ENCODE assay signal across 9 mouse cellular contexts in the genomic region with DNA sequence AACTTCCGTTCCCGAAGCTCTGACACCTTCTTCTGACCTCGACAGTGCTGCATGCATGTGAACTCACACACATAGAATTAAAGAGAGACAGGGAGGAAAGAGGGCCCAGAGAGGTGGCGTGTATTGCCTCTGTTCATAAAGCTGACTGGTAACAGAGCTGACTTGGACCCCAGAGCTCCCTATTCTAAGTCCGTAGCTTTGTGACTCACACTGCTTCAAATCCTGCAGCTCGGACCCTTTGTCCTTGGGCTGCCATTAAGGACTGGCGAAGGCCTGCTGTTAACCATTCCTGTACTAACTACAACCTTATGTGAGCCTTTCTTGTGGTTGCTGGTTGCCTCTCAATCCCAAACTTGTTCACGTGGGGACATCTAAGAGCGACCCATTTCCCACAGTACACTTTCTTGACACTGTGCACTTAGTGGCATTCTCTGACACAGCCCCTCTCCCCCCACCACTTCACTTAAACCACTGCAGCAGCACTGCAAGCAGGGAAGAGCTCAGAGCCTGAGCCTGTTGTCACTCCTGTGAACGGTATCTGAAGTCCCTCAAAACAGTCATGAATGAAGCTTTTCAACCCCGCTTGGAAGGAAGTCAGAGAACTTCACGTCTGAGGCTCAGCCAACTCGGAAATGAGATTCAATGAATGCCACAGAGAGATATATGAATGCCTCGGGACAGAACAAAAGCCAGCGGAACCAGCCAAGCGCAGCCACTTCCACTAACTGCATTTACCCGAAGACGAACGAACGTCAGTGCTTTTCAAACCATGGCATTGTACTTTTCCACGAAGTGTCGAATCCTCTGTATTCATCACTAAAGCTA. TPM values are rescaled to one million over a fixed set of nuclear protein-coding genes. Genes with fewer than 3 reads are reported as not detected.
A peak's percentile ranks its signal among the peaks of the same experiment; 100 is the strongest.
DNase-seq lines count a peak whose midpoint lies in the region; ATAC-seq and TF ChIP-seq lines count a peak whose summit lies in the region.
"Had no signal": no experiment of that assay in that cellular context is flagged by ENCODE, and none has a peak within 500 bp of the region (broad histone marks: within the 10 kb centered on the region; RNA-seq: fewer than 3 reads in every experiment).

No protein-coding gene starts in this region.

- H3K36me3 ChIP-seq in kidney, postnatal 0 days (ENCODE audit: insufficient read depth, low read length): no peaks in the 10 kb centered on the region
- no peaks in the 10 kb centered on the region for H3K36me3 ChIP-seq in kidney, embryonic 14.5 days (ENCODE audit: control insufficient read depth, insufficient read depth, low read length)
- no peaks in the 10 kb centered on the region for H3K36me3 ChIP-seq in embryonic facial prominence, embryonic 10.5 days (replicated peaks)
- no peaks in the 10 kb centered on the region for H3K36me3 ChIP-seq in forebrain, embryonic 14.5 days (ENCODE audit: control insufficient read depth, insufficient read depth, low read length)
- no peaks in the 10 kb centered on the region for H3K36me3 ChIP-seq in midbrain, embryonic 15.5 days (replicated peaks)

- H3K9ac ChIP-seq in kidney, postnatal 0 days (ENCODE audit: low read depth, low read length): no peak overlapping the region
- no peak overlapping the region for H3K9ac ChIP-seq in kidney, embryonic 14.5 days (ENCODE audit: low read depth, low read length)
- H3K9ac ChIP-seq in forebrain, embryonic 14.5 days (ENCODE audit: low read length): no peak overlapping the region; the same call in 1 of the 2 replicates
- H3K9ac ChIP-seq in midbrain, embryonic 15.5 days: no peak overlapping the region
- H3K9ac ChIP-seq: lung, embryonic 14.5 days had no signal

- WGBS in kidney, postnatal 0 days: 54% methylated on average over 22 of the region's 22 CpGs
- WGBS in kidney, embryonic 14.5 days: 61% methylated on average over 22 of the region's 22 CpGs
- WGBS in embryonic facial prominence, embryonic 10.5 days: 58% methylated on average over 22 of the region's 22 CpGs
- WGBS in forebrain, embryonic 14.5 days: 22% methylated on average over 22 of the region's 22 CpGs
- WGBS in midbrain, embryonic 15.5 days: 26% methylated on average over 22 of the region's 22 CpGs

- no peaks in the 10 kb centered on the region for H3K9me3 ChIP-seq in kidney, postnatal 0 days (replicated peaks; ENCODE audit: low read length)
- no peaks in the 10 kb centered on the region for H3K9me3 ChIP-seq in kidney, embryonic 14.5 days (ENCODE audit: control insufficient read depth, low read length)
- H3K9me3 ChIP-seq in embryonic facial prominence, embryonic 10.5 days: no peaks in the 10 kb centered on the region
- H3K9me3 ChIP-seq in forebrain, embryonic 14.5 days (replicated peaks; ENCODE audit: control insufficient read depth, low read length): no peaks in the 10 kb centered on the region
- H3K9me3 ChIP-seq in midbrain, embryonic 15.5 days: no peaks in the 10 kb centered on the region

- 0 out of 2 replicates have a peak, but pooled peaks cover 8% of the 10 kb centered on the region for H3K4me1 ChIP-seq in kidney, postnatal 0 days (replicated peaks; ENCODE audit: insufficient read depth, low read length)
- peaks cover 13% of the 10 kb centered on the region for H3K4me1 ChIP-seq in kidney, embryonic 14.5 days (ENCODE audit: control insufficient read depth, insufficient read depth, low read length)
- peaks cover 26% of the 10 kb centered on the region for H3K4me1 ChIP-seq in embryonic facial prominence, embryonic 10.5 days
- H3K4me1 ChIP-seq in forebrain, embryonic 14.5 days (ENCODE audit: control insufficient read depth, insufficient read depth, low read length): peaks cover 9% of the 10 kb centered on the region
- H3K4me1 ChIP-seq in midbrain, embryonic 15.5 days: peaks cover 24% of the 10 kb centered on the region

- ATAC-seq in kidney, postnatal 0 days (replicated peaks; ENCODE audit: low FRiP score, low read depth): no peak
- ATAC-seq in kidney, embryonic 14.5 days (ENCODE audit: low FRiP score, low TSS enrichment): no peak
- ATAC-seq in forebrain, embryonic 14.5 days: no peak
- ATAC-seq in midbrain, embryonic 15.5 days (replicated peaks): 0 out of 2 replicates have a peak, but pooled peaks have one; percentile 24

- DNase-seq in kidney, postnatal 0 days (ENCODE audit: low spot score): peak; percentile 31
- DNase-seq in embryonic facial prominence, embryonic 10.5 days (ENCODE audit: low spot score): no peak
- DNase-seq in forebrain, embryonic 14.5 days (ENCODE audit: low spot score): peak; percentile 75
- DNase-seq in cerebellum, adult 11-12 months: no peak
- DNase-seq in spleen, adult 12 weeks (ENCODE audit: low spot score): no peak
- DNase-seq: heart, postnatal 4 days; lung, embryonic 14.5 days had no signal

- H3K27me3 ChIP-seq in kidney, postnatal 0 days (ENCODE audit: insufficient read depth, low read length): no peaks in the 10 kb centered on the region
- H3K27me3 ChIP-seq in kidney, embryonic 14.5 days (ENCODE audit: control insufficient read depth, insufficient read depth, low read length): no peaks in the 10 kb centered on the region
- no peaks in the 10 kb centered on the region for H3K27me3 ChIP-seq in embryonic facial prominence, embryonic 10.5 days (replicated peaks; ENCODE audit: low read depth, poor library complexity, severe bottlenecking)
- H3K27me3 ChIP-seq in forebrain, embryonic 14.5 days (replicated peaks; ENCODE audit: control insufficient read depth, insufficient read depth, low read length): no peaks in the 10 kb centered on the region
- no peaks in the 10 kb centered on the region for H3K27me3 ChIP-seq in midbrain, embryonic 15.5 days (replicated peaks)

- TF ChIP-seq CTCF in kidney, postnatal 0 days (IDR thresholded peaks at IDR 0.05; ENCODE audit: low read depth): no peak

- no peak overlapping the region for H3K4me3 ChIP-seq in kidney, postnatal 0 days (replicated peaks; ENCODE audit: low read depth, low read length)
- no peak overlapping the region for H3K4me3 ChIP-seq in kidney, embryonic 14.5 days (ENCODE audit: low read length)
- no peak overlapping the region for H3K4me3 ChIP-seq in embryonic facial prominence, embryonic 10.5 days
- H3K4me3 ChIP-seq in forebrain, embryonic 14.5 days (ENCODE audit: low read depth, low read length): no peak overlapping the region
- no peak overlapping the region for H3K4me3 ChIP-seq in midbrain, embryonic 15.5 days

- no peak overlapping the region for H3K27ac ChIP-seq in kidney, postnatal 0 days
- H3K27ac ChIP-seq in kidney, embryonic 14.5 days (ENCODE audit: low read depth, low read length): no peak overlapping the region
- peak overlapping the region; percentile 35; the same call in 1 of the 2 replicates for H3K27ac ChIP-seq in embryonic facial prominence, embryonic 10.5 days (replicated peaks)
- H3K27ac ChIP-seq in forebrain, embryonic 14.5 days (ENCODE audit: low read depth, low read length): no peak overlapping the region; the same call in 1 of the 2 replicates
- peak overlapping the region; percentile 65 for H3K27ac ChIP-seq in midbrain, embryonic 15.5 days

- H3K4me2 ChIP-seq in kidney, postnatal 0 days (ENCODE audit: low read length): no peak overlapping the region
- H3K4me2 ChIP-seq in kidney, embryonic 14.5 days (replicated peaks; ENCODE audit: low read depth, low read length): no peak overlapping the region
- H3K4me2 ChIP-seq in forebrain, embryonic 14.5 days (ENCODE audit: low read length): 0 out of 2 replicates have a peak overlapping the region, but pooled peaks have one; percentile 10
- no peak overlapping the region for H3K4me2 ChIP-seq in midbrain, embryonic 15.5 days
- H3K4me2 ChIP-seq: lung, embryonic 14.5 days had no signal

RNA-seq across cellular contexts. Expression of a gene that starts 3.1 kb away (rescaled TPM):
- 15.0 and 16.7 TPM in 2 replicates for polyA plus RNA-seq in kidney, postnatal 0 days (2015; fragmentation: Nextera tagmentation; extraction: Ambion mirVana)
- polyA plus RNA-seq in kidney, embryonic 14.5 days (2014; fragmentation: Nextera tagmentation; extraction: Ambion mirVana): 13.0 and 21.9 TPM in 2 replicates
- polyA plus RNA-seq in embryonic facial prominence, embryonic 10.5 days (2016; fragmentation: Nextera tagmentation; extraction: Ambion mirVana): 20.6 and 21.3 TPM in 2 replicates
- 18.2 and 22.9 TPM in 2 replicates for polyA plus RNA-seq in forebrain, embryonic 14.5 days (2014; fragmentation: Nextera tagmentation; extraction: Ambion mirVana)
- polyA plus RNA-seq in midbrain, embryonic 15.5 days (2015; fragmentation: Nextera tagmentation; extraction: Ambion mirVana): 25.0 and 26.9 TPM in 2 replicates

Comparison
In these comparisons a context has a peak if more than half of its experiments do, and no peak if none do; other contexts are left out.
1. DNase-seq: peak in kidney, postnatal 0 days (single experiment) and forebrain, embryonic 14.5 days (single experiment); none in embryonic facial prominence, embryonic 10.5 days (single experiment), cerebellum, adult 11-12 months (single experiment) and spleen, adult 12 weeks (single experiment).
2. H3K27ac ChIP-seq: peak in embryonic facial prominence, embryonic 10.5 days (single experiment) and midbrain, embryonic 15.5 days (single experiment); none in kidney, postnatal 0 days (single experiment), kidney, embryonic 14.5 days (single experiment) and forebrain, embryonic 14.5 days (single experiment).